Mouse (Mus musculus): ENCODE data around the gene Ryr2. TPM values are rescaled to one million over a fixed set of nuclear protein-coding genes. Genes with fewer than 3 reads are reported as not detected.
"Not testable (repeated sequence)": the region's sequence is repeated elsewhere in the genome, so short reads cannot be mapped to it uniquely, and the experiment has no call there.

Gene Ryr2
- total RNA-seq, 2 experiments from 2014 or later, result 0.16 to 0.45 TPM

- DNase-seq (ENCODE audit: low spot score), result no peak
These were observed 222.6 kb downstream of the Ryr2 start for GRCm38 (mm10) chr13:11884175-11884574.

- DNase-seq (ENCODE audit: low spot score), result no peak
These were observed 224.4 kb downstream of the Ryr2 start for GRCm38 (mm10) chr13:11882359-11882758.

- DNase-seq (ENCODE audit: low spot score), result no peak
These were observed 226.1 kb downstream of the Ryr2 start for GRCm38 (mm10) chr13:11880503-11881227.

- no peak for DNase-seq (ENCODE audit: low spot score)
These were observed 227.7 kb downstream of the Ryr2 start for GRCm38 (mm10) chr13:11879037-11879436.

- DNase-seq (ENCODE audit: low spot score), result no peak
These were observed 231.9 kb downstream of the Ryr2 start for GRCm38 (mm10) chr13:11874852-11875251.

GRCm38 (mm10) chr13:11869971-11870370 lies 236.8 kb downstream of the Ryr2 start:
- DNase-seq (ENCODE audit: low spot score), result no peak

GRCm38 (mm10) chr13:11869486-11869885 lies 237.3 kb downstream of the Ryr2 start:
- no peak for DNase-seq (ENCODE audit: low spot score)

GRCm38 (mm10) chr13:11868979-11869378 lies 237.8 kb downstream of the Ryr2 start:
- DNase-seq (ENCODE audit: low spot score), result no peak

GRCm38 (mm10) chr13:11868056-11868455 lies 238.7 kb downstream of the Ryr2 start:
- no peak for DNase-seq (ENCODE audit: low spot score)

- DNase-seq (ENCODE audit: low spot score), result no peak
These were observed 241.5 kb downstream of the Ryr2 start for GRCm38 (mm10) chr13:11865261-11865660.

GRCm38 (mm10) chr13:11851691-11852090 lies 255.1 kb downstream of the Ryr2 start:
- DNase-seq (ENCODE audit: low spot score), result no peak

GRCm38 (mm10) chr13:11843889-11844288 lies 262.9 kb downstream of the Ryr2 start:
- DNase-seq (ENCODE audit: low spot score), result no peak

- DNase-seq (ENCODE audit: low spot score), result no peak
These were observed 268.9 kb downstream of the Ryr2 start for GRCm38 (mm10) chr13:11837870-11838269.

- DNase-seq (ENCODE audit: low spot score), result no peak
These were observed 269.6 kb downstream of the Ryr2 start for GRCm38 (mm10) chr13:11837152-11837551.

- no peak for DNase-seq (ENCODE audit: low spot score)
These were observed 270.3 kb downstream of the Ryr2 start for GRCm38 (mm10) chr13:11836304-11837078.

GRCm38 (mm10) chr13:11831210-11831609 lies 275.5 kb downstream of the Ryr2 start:
- DNase-seq (ENCODE audit: low spot score), result no peak

- no peak for DNase-seq (ENCODE audit: low spot score)
These were observed 281.1 kb downstream of the Ryr2 start for GRCm38 (mm10) chr13:11825563-11826226.

- no peak for DNase-seq (ENCODE audit: low spot score)
These were observed 288.0 kb downstream of the Ryr2 start for GRCm38 (mm10) chr13:11818723-11819122.

- not testable (repeated sequence) for DNase-seq (ENCODE audit: low spot score)
These were observed 297.4 kb downstream of the Ryr2 start for GRCm38 (mm10) chr13:11809365-11809764.

GRCm38 (mm10) chr13:11792536-11792935 lies 314.2 kb downstream of the Ryr2 start:
- no peak for DNase-seq (ENCODE audit: low spot score)

GRCm38 (mm10) chr13:11790536-11790935 lies 316.2 kb downstream of the Ryr2 start:
- no peak for DNase-seq (ENCODE audit: low spot score)

All from gastrocnemius, adult 18-20 months (tissue).